Mouse (Mus musculus) hindbrain, embryonic 10.5 days (tissue): Measurements from ENCODE around the gene Msrb2. TPM values are rescaled to one million over a fixed set of nuclear protein-coding genes. Genes with fewer than 3 reads are reported as not detected.

ENCODE experiments used
- DNase-seq: peaks from one replicate; pipeline ENCODE4 v3.0.0-alpha.2; 2017; ENCODE audit warnings: low spot score
- H3K27ac ChIP-seq: fragments of 300-500 bp; sonication (generic); 2 replicates; pipeline ENCODE4 v1.5.1; 2016; ENCODE audit warnings: mild to moderate bottlenecking, moderate library complexity
- H3K27me3 ChIP-seq: fragments of 300-500 bp; sonication (generic); 2 replicates; pipeline ENCODE4 v1.6.1; 2016; ENCODE audit warnings: mild to moderate bottlenecking; ENCODE audit not compliant: poor library complexity, insufficient read depth, severe bottlenecking
- H3K36me3 ChIP-seq: fragments of 300-500 bp; sonication (generic); 2 replicates; pipeline ENCODE4 v1.6.1; 2016; ENCODE audit warnings: mild to moderate bottlenecking, moderate library complexity
- H3K4me1 ChIP-seq: fragments of 300-500 bp; sonication (generic); replicated peaks from 2 replicates; pipeline ENCODE4 v1.6.1; 2016; ENCODE audit warnings: mild to moderate bottlenecking
- H3K4me3 ChIP-seq: fragments of 300-500 bp; sonication (generic); 2 replicates; pipeline ENCODE4 v1.5.1; 2016; ENCODE audit warnings: mild to moderate bottlenecking, moderate library complexity
- H3K9me3 ChIP-seq: fragments of 300-500 bp; sonication (generic); 2 replicates; pipeline ENCODE4 v1.6.1; 2016; ENCODE audit warnings: mild to moderate bottlenecking, moderate library complexity
- WGBS: fragments of 180-500 bp; shearing (Covaris S2); methylation state at CpG from one replicate; pipeline ENCODE4 v1.1.7; 2016; 5-methylcytosine and 5-hydroxymethylcytosine counted together
- polyA plus RNA-seq: library from polyadenylated mRNA; unstranded; fragments of >200 nt; fragmentation: Nextera tagmentation; extraction: Ambion mirVana; gene quantifications from 2 replicates; pipeline ENCODE4 v1.2.1, GENCODE M21; 2016

Gene Msrb2
- polyA plus RNA-seq, 1 experiment from 2014 or later: 16.3 TPM

DNA sequence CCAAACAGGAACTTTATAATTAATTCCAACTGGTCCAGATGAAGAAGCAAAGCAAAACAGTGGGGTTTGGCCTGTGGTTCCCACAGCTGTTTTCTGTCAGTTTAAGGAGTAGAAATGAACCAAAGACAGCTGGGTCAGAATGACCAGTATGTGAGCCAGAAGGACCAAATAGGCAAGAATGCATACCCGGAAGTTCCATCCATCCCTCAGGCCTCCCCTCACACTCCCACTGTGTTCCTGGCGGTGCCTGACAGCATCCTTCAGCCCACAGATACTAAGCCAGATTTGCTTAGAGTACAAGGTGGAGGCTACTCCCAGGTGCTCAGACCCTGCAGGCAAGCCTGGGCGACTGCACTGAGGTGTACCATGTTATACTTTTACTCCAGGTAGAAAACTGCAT, 35.3 kb downstream of the Msrb2 start:
- H3K9me3 ChIP-seq: no peaks in the 10 kb centered on the region
- H3K4me3 ChIP-seq: no peak overlapping the region
- 66% methylated on average over 3 of the region's 3 CpGs for WGBS
- H3K36me3 ChIP-seq: no peaks in the 10 kb centered on the region
- H3K4me1 ChIP-seq: no peaks in the 10 kb centered on the region
- no peak overlapping the region for H3K27ac ChIP-seq
- no peaks in the 10 kb centered on the region for H3K27me3 ChIP-seq
- DNase-seq: no peak

DNA sequence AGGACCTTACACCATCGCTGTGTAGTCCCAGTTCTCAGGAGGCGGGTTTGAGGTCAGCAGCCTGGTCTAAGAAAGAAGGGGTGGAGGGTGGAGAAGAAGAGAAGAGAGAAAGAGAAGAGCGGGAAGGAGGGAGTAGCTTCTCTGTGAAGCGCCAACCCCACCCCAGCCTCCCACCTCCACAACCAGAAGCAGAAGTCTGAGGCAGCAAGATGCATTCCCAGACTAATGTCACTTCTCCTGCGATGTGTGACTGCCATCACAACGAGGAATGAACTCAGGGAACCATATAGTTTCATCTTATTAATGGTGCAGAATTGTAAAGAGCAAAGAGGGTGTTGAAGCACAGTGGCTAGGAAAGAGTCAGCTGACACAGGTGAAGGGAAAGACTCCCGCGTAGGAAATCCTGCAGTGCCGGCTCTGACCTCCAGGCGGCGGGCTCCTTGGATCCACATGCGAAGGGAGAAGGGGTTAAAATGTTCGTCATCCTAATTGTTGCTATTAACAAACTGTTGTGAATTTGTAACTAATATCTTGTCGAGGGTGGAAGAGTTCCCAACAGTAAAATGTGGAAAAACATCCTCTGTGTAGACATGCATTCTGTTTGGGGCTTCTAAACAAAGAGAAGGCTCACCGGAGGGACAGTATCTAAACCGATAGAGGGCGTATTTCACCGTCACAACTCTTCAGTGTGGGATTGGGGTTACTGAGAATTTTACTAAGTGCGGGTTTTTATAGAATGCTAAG, 43.2 kb downstream of the Msrb2 start:
- WGBS: 20% methylated on average over 19 of the region's 19 CpGs

DNA sequence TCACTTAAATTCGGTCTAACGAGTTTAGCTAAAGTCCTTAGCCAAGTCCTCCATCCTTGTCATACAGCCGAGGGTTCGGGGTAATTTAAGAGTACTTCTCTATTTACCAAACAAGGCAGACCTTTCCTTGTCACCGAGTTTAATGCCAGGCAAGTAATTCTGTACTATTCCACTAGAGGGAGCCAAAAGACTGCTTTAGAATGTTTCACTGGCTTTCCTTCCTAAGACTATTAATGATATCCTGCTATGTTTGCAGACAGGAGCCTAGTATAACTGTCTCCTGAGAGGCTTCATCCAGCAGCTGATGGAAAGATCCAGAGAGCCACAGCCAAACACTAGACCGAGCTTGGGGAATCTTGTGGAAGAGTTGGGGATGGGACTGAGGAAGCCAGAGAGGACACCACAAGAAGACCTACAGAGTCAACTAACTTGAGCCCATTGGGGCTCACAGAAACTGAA, 43.9 kb downstream of the Msrb2 start:
- no peaks in the 10 kb centered on the region for H3K9me3 ChIP-seq
- WGBS: 2% methylated on average over 6 of the region's 6 CpGs
- no peak for DNase-seq
- H3K4me1 ChIP-seq: peaks cover 8% of the 10 kb centered on the region; the same call in 1 of the 2 replicates
- H3K4me3 ChIP-seq: peak overlapping the region; percentile 42
- H3K36me3 ChIP-seq: no peaks in the 10 kb centered on the region
- H3K27ac ChIP-seq: peak overlapping the region; percentile 66; the same call in 1 of the 2 replicates
- peaks cover 23% of the 10 kb centered on the region for H3K27me3 ChIP-seq

More for the DNA sequence above, 43.2 kb downstream of the Msrb2 start:
- peak; percentile 65 for DNase-seq
- Histone ChIP-seq H3K36me3 (no peaks in the 10 kb centered on the region), H3K9me3 (no peaks in the 10 kb centered on the region), H3K4me1 (peaks cover 5% of the 10 kb centered on the region; the same call in 1 of the 2 replicates), H3K4me3 (peak overlapping the region; percentile 42), H3K27ac (peak overlapping the region; percentile 66), H3K27me3 (peaks cover 23% of the 10 kb centered on the region)

DNA sequence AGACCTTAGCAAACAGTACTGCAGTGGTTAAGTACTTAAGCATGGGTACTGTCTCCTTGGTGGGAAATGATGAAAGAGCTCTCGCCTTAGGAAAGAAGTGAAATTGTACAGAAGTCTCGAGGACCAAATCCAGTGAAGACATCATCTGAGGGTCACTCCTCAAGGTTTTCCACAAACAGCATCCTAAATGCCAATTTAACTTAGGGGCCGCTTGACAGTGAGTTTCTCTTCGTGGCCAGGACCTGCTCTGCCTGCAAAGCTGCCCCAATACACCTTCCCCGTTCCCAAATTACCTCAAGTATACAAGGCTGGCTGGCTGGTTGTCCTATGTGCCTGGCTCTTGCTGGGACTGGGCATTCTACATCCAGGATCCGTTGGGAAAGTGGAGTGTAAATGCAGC, 44.8 kb downstream of the Msrb2 start:
- 68% methylated on average over 6 of the region's 6 CpGs for WGBS
- H3K27ac ChIP-seq: no peak overlapping the region
- no peaks in the 10 kb centered on the region for H3K36me3 ChIP-seq
- DNase-seq: no peak
- H3K4me3 ChIP-seq: no peak overlapping the region
- H3K9me3 ChIP-seq: no peaks in the 10 kb centered on the region
- peaks cover 9% of the 10 kb centered on the region; the same call in 1 of the 2 replicates for H3K4me1 ChIP-seq
- H3K27me3 ChIP-seq: peaks cover 23% of the 10 kb centered on the region

DNA sequence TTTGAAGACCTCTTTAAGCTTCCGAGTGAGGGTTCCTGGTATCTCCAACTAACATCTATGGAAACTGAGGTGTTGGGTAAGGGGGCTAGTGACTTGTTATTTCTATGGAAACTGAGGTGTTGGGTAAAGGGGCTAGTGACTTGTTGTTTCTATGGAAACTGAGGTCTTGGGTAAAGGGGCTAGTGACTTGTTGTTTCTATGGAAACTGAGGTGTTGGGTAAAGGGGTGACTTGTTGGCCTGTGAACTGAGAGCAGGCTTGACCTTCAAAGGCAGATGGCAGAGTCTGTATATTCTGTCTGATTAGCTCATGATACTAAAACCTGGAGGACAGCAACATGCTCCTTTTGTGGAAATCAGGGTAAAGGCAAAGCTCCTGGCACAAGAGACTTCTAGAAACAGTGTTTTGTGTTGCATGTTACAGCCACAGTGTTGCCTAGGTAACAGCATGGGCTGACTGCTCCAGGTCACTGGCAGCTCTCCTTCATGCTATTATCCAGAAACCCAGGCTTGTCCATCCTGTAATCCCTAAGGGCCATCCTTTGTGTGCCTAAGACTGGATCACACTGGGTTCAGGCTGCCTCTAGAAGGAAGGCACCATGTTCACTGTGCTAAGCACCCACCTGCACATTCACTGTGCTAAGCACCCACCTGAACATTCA, 48.6 kb downstream of the Msrb2 start:
- Histone ChIP-seq H3K36me3 (no peaks in the 10 kb centered on the region), H3K27me3 (peaks cover 59% of the 10 kb centered on the region), H3K9me3 (no peaks in the 10 kb centered on the region), H3K4me1 (peaks cover 5% of the 10 kb centered on the region; the same call in 1 of the 2 replicates), H3K4me3 (no peak overlapping the region), H3K27ac (no peak overlapping the region)
- DNase-seq: no peak
- 77% methylated on average over 1 of the region's 1 CpGs for WGBS

DNA sequence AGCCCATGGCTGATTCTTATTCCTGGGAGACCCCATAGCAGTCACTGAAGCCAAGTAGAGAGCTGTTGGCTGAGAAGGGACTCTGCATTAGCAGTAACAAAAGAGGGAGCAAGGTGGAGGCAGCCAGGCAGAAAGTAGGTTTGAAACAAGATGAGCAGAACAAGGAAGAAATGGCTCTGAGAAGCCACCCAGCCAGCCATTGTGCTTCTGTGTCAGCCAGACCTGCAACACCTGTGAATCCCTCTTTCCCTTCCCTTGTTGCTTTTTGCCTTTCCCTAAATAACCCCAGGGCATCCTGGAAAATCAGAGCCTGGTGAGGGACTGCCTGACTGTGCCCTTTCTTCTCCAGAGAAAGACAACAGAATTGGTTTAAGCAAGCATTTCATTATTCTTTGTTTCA, 51.0 kb downstream of the Msrb2 start:
- H3K36me3 ChIP-seq: no peaks in the 10 kb centered on the region
- no peak overlapping the region for H3K4me3 ChIP-seq
- peaks cover 67% of the 10 kb centered on the region for H3K27me3 ChIP-seq
- no peak overlapping the region for H3K27ac ChIP-seq
- H3K4me1 ChIP-seq: 0 out of 2 replicates have a peak, but pooled peaks cover 4% of the 10 kb centered on the region
- no peak for DNase-seq
- H3K9me3 ChIP-seq: no peaks in the 10 kb centered on the region

DNA sequence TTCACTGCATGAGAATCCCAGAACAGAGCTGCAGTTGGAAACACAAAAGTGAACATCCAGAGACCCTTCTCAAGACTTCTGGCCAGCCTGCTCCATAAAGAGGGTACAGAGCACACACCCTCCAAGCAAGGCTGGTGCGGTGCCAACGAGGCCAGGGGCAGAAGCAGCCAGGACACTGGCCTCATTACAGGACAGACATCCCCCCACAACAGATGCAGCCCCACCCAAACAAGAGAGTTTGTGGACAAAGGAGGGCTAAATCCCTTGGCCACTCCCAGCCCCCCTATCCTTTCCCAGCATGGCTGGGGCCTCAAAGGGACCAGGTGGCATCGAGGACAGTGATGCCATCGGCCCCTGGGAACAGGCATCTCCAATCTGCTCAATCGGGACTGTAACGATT, 51.8 kb downstream of the Msrb2 start:
- 74% methylated on average over 6 of the region's 6 CpGs for WGBS
- H3K27ac ChIP-seq: no peak overlapping the region
- H3K4me1 ChIP-seq: 0 out of 2 replicates have a peak, but pooled peaks cover 4% of the 10 kb centered on the region
- peaks cover 68% of the 10 kb centered on the region for H3K27me3 ChIP-seq
- DNase-seq: no peak
- no peak overlapping the region for H3K4me3 ChIP-seq
- no peaks in the 10 kb centered on the region for H3K36me3 ChIP-seq
- H3K9me3 ChIP-seq: no peaks in the 10 kb centered on the region

DNA sequence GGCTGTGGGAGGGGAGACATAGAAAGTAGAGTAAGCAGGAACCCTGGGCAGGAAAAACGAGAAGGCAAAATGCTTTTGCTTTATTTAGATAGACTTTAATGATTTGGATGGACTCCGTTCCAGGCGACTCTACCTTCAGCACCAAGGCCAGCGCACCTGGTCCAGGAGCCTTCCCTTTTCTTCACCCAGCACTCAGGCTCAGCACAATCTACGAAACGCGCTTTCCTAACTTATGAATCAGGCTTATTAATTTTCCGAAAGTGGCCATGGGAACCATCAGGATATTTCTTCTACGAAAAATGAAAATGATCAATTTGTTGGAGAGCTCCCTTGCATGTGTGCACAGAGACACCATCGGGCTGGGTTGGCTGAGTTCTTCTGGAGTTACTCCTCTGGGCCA, 57.8 kb downstream of the Msrb2 start:
- Histone ChIP-seq H3K36me3 (no peaks in the 10 kb centered on the region), H3K9me3 (no peaks in the 10 kb centered on the region), H3K4me3 (no peak overlapping the region), H3K4me1 (peaks cover 22% of the 10 kb centered on the region), H3K27me3 (peaks cover 99% of the 10 kb centered on the region), H3K27ac (no peak overlapping the region)
- peak; percentile 64 for DNase-seq
- 5% methylated on average over 10 of the region's 10 CpGs for WGBS

DNA sequence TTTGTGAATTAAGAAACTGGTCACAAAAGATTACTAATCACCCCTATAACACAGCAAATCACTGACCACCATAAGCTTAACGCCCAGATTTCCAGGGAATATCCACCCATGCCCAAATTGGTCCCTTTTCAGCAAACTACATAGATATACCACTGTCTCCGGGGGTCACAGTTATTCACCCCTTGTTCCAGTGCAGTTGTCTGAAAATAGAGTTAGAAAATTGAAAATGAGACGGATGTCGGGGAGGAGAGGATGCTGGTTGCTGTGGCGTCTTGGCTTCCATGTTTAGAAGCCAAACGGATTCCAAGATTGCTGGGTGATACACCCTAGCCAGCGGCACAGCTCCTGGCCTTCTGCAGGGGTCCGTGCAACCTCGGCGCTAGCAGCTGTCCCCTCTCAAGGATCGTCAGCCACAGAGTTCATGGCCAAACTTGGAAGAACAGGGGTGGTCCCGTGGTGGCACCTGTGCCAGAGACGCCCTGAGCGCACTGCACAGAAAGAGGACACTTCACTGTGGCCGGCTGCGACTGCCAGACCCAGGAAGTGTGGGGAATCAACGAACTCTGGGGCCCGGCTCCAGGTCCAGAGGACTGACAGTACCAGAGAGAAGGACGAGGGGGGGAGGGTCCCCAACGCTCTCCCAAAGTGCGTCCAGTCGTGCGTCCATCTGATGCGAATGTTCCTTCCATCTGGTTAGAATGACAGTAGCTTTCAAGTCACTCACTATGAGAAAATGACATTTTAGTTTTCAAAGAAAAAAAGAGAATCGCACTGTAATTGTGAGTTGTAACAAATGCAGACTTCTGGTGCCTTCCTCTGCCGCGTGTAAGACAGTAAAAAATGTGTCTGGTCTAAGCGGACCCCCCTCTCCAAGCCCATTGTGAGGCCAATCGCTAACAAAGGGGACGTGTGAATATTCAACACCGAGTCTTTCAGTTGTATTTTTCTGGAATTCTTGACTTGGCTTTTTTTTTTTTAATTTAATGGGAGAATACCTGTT, 58.8 kb downstream of the Msrb2 start:
- Histone ChIP-seq H3K27ac (no peak overlapping the region), H3K36me3 (no peaks in the 10 kb centered on the region), H3K4me3 (peak overlapping the region; percentile 38; the same call in 1 of the 2 replicates), H3K9me3 (no peaks in the 10 kb centered on the region), H3K27me3 (peaks cover 100% of the 10 kb centered on the region), H3K4me1 (peaks cover 22% of the 10 kb centered on the region)
- DNase-seq: no peak
- 3% methylated on average over 31 of the region's 31 CpGs for WGBS

DNA sequence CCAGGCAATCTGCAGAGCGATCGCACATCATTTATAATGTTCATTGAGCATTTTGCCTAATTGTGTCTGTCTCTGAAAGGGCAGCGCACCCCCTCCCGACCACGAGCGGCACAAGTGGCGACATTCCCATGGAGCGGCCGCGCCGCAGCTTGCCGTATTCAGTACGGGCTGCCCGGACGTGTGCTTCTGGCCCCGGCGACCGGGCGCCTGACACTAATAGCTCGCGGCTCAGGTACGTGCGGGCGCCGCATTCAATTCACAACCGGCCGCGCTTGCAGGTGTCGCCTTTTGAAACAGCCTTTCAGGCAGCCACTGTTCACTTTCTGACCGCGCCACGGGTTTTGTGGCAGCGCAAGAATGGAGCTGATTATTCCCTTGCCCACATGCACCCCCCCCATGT, 59.5 kb downstream of the Msrb2 start:
- WGBS: under 1% methylated on average over 33 of the region's 33 CpGs
- Histone ChIP-seq H3K36me3 (no peaks in the 10 kb centered on the region), H3K27ac (no peak overlapping the region), H3K27me3 (peaks cover 100% of the 10 kb centered on the region), H3K4me1 (peaks cover 22% of the 10 kb centered on the region), H3K4me3 (peak overlapping the region; percentile 38), H3K9me3 (no peaks in the 10 kb centered on the region)
- peak; percentile 59 for DNase-seq

DNA sequence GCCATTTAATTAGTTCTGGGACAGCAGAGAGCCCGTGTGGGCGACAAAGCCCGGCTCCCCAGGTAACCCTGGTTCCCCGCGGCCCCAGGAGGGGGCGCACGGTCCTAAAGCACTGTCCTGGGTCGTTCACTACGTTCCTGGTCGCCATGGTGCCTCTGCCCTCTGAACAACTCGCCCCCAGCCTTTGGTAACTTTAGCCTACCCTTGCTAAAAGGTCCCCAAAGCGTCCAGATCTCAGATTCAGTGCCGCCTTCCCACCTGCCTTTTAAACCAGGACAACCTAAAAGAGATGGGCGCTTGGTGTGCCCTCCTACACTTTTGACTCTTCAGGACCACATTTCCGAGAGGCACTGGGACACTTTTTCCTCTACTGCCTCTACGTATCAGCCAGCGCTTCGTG, 59.9 kb downstream of the Msrb2 start:
- Histone ChIP-seq H3K27me3 (peaks cover 100% of the 10 kb centered on the region), H3K4me1 (peaks cover 22% of the 10 kb centered on the region), H3K9me3 (no peaks in the 10 kb centered on the region), H3K27ac (no peak overlapping the region; the same call in 1 of the 2 replicates), H3K36me3 (no peaks in the 10 kb centered on the region), H3K4me3 (peak overlapping the region; percentile 38)
- DNase-seq: no peak
- 1% methylated on average over 18 of the region's 18 CpGs for WGBS

DNA sequence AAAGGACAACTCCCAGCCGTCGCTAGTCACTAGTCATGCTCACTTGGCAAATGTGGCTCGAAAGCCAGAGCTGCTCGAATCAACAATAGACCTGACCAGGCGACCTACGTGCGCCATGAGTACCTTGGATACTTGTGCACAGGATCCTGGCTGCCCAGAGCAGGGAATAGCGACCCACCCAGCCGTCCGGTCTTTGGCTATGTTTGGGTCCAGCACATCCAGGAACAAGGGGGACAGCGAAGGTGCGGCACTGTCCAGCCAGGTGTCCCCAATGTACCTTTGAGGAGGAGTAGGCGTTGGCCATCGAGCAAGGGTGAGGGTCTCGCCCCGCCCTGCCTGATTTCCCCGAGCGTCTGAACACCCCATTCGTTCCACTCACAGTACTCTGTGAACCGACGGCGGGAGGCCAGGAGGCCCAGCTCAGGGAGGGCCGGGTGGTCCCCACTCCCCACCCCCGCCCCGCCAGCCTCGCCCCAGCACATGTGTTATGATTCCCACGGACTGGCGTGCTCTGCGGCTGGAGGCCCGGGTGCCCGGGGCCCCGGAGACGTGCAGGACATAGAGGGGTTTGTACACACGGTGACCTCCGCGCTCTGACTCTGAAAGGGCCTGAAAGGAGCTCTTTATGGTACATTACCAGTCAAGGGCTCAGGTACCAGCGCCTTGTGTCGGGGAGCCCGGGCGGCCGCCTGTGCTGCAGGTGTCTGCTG, 60.5 kb downstream of the Msrb2 start:
- WGBS: 2% methylated on average over 41 of the region's 41 CpGs
- peak; percentile 50 for DNase-seq
- no peaks in the 10 kb centered on the region for H3K36me3 ChIP-seq

More for the DNA sequence above, 60.5 kb downstream of the Msrb2 start:
- H3K27me3 ChIP-seq: peaks cover 100% of the 10 kb centered on the region
- H3K4me3 ChIP-seq: peak overlapping the region; percentile 38
- no peaks in the 10 kb centered on the region for H3K9me3 ChIP-seq
- H3K27ac ChIP-seq: no peak overlapping the region; the same call in 1 of the 2 replicates
- H3K4me1 ChIP-seq: peaks cover 22% of the 10 kb centered on the region
